Mouse (Mus musculus) left cerebral cortex, postnatal 14 days (tissue): ENCODE results near the gene Gmnn. TPM values are rescaled to one million over a fixed set of nuclear protein-coding genes. Genes with fewer than 3 reads are reported as not detected.
A peak's percentile ranks its signal among the peaks of the same experiment; 100 is the strongest.

ENCODE experiments used
- DNase-seq, 2 experiments: peaks; one replicate each; pipeline ENCODE4 v3.0.0; 2021 to 2022; ENCODE audit warnings: low spot score in 2 of 2, mixed read lengths in 1 of 2
- intact Hi-C: fragments of 180-260 bp; cut with DNase I; formaldehyde crosslinking; loops from one replicate; pipeline ENCODE4 v1.15.1; 2025
- total RNA-seq, 2 experiments: library from RNA; stranded (reverse); gene quantifications; 2 replicates each; pipeline ENCODE4 v1.2.3; 2021

The Gmnn gene
- total RNA-seq, 2 experiments from 2014 or later = 2.4 to 3.1 TPM

DNA sequence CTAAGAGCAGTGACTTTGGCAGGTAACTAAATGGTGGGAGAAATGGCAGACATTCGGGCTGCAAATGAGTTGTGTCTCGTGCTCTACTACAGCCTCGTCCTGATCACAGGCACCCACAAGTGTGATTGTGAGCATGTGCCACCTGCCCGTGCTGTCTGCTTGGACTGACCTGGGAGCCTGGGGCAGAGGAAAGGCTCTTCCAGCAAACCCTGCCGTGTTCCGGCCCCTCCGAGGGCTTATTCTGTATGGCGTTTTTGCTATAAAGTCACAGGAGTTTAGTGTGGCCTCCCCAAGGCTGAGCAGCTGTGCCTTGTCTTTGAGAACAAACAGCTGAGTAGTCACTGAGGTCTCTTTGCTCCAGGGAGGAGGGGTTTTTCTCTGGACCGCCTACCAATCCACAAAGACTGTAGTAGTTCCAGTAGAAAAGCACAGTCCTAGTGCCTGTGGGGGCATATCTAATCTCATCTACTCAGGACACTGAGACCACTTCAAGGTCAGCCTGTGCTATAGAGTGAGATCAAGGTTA lies 47.3 kb downstream of the Gmnn start:
- DNase-seq = no peak
- intact Hi-C loops = no loop called here

DNA sequence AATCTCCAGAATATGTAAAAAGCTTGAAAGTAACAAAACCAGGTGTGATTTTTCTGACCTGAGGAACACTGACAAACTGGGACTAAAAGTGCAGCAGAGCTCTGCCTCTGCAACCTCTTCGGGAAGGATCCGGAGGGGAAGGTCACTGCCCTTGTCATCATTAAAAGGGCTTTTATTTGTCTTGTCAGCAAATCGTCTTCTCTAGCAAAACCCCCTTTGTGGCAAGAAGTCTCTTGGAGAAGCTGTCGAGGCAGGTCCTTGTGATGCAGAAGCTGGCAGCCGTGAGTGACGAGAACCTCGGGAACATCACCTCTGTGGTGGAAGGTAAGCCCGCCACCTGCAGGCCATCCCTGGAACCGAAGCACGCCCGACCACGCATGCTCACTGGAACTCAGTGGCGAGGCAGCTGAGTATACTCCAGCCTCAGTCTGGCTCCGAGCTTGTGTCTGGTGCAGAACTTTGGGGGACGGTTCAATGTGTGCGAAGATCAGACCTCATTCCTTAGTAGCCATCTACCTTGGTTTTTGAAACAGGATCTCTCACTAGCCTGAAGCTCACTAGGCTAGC lies 48.2 kb downstream of the Gmnn start:
- peak; percentile 93 to 94 for DNase-seq
- intact Hi-C loops = no loop called here

- intact Hi-C loops = no loop called here
- no peak for DNase-seq
Measured at GRCm38 (mm10) chr13:24712581-24713130, 49.1 kb downstream of the Gmnn start.

DNA sequence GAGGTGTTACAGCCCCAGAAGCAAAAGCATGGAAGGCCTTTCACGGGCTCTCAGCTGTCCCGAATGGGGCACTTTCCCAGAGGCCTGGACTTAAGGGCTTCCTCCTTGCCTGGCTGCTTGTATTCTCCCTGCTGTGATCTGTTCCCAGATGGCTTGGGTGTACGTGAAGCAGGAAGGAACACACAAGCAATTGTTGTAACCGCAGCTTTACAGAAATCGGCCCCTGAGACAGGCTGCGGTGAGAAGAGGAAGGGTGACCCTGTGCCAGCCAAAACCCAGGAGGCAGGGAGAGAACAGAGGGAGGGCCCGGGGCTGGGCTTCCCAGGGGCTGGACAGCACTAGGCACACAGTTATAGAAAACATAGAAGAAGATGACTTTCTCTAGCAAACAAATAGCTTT lies 50.8 kb downstream of the Gmnn start:
- DNase-seq = no peak
- intact Hi-C loops = no loop called here

GRCm38 (mm10) chr13:24709656-24710396 lies 51.9 kb downstream of the Gmnn start:
- intact Hi-C loops = no loop called here

GRCm38 (mm10) chr13:24702128-24702527 lies 59.6 kb downstream of the Gmnn start:
- no peak for DNase-seq
- intact Hi-C loops = no loop called here

More at GRCm38 (mm10) chr13:24709656-24710396, 51.9 kb downstream of the Gmnn start:
- DNase-seq = no peak

Other genes starting within 250 kb of the Gmnn start
- 10 to 100 TPM; 74.2 to 75.5 TPM for gene Ripor2, start 179.7 kb downstream of the Gmnn start, total RNA-seq
- under 1 TPM in 1 of 2 experiments, not detected in 1; 0.40 TPM for gene Armh2, start 20.7 kb downstream of the Gmnn start, total RNA-seq
- 100 to 1,000 TPM; 172 to 188 TPM for gene BC005537, start 39.7 kb upstream of the Gmnn start, total RNA-seq
- gene Acot13, start 69.6 kb upstream of the Gmnn start, total RNA-seq = 10 to 100 TPM; 66.2 to 71.8 TPM
- 10 to 100 TPM; 18.7 to 20.9 TPM for gene Tdp2, start 69.8 kb upstream of the Gmnn start, total RNA-seq
- gene D130043K22Rik, start 83.2 kb upstream of the Gmnn start, total RNA-seq = 10 to 100 TPM; 34.0 to 34.1 TPM
- 10 to 100 TPM; 67.1 to 71.3 TPM for gene Aldh5a1, start 175.7 kb upstream of the Gmnn start, total RNA-seq
- gene Gpld1, start 181.2 kb upstream of the Gmnn start, total RNA-seq = 10 to 100 TPM; 13.1 to 14.6 TPM